Mouse (Mus musculus): ENCODE measurements at regions not wholly inside any gene's neighbourhood (a gene's known extent, or its start where the extent isn't known, plus 50 kb on each side); places are given as distances from the start of the nearest gene placed in this dataset.

- CTCF ChIA-PET: no interaction called here
Measured at GRCm38 (mm10) chr13:83872143-83872819, 349.8 kb upstream of the Tmem161b start.

GRCm38 (mm10) chr13:83872887-83873286 is 349.2 kb upstream of the Tmem161b start:
- CTCF ChIA-PET: no interaction called here

GRCm38 (mm10) chr13:83879561-83879960 is 342.5 kb upstream of the Tmem161b start:
- CTCF ChIA-PET: no interaction called here

- CTCF ChIA-PET: no interaction called here
Measured at GRCm38 (mm10) chr13:83880305-83880704, 341.8 kb upstream of the Tmem161b start.

- CTCF ChIA-PET: interaction anchor here (0.6 kb wide), 1 partner anchor 307 kb away, joined by 3 read pairs; no protein-coding TSS in a partner anchor
Measured at GRCm38 (mm10) chr13:83880772-83881171, 341.3 kb upstream of the Tmem161b start.

- CTCF ChIA-PET: interaction anchor here (0.7 kb wide), 1 partner anchor 839 kb away, joined by 7 read pairs; no protein-coding TSS in a partner anchor
Measured at GRCm38 (mm10) chr13:83882839-83883238, 339.3 kb upstream of the Tmem161b start.

- CTCF ChIA-PET: interaction anchor here (0.7 kb wide), 1 partner anchor 840 kb away, joined by 7 read pairs; no protein-coding TSS in a partner anchor
Measured at GRCm38 (mm10) chr13:83883821-83884220, 338.3 kb upstream of the Tmem161b start.

- CTCF ChIA-PET: no interaction called here
Measured at GRCm38 (mm10) chr13:83884226-83884625, 337.9 kb upstream of the Tmem161b start.

GRCm38 (mm10) chr13:83884766-83885543 is 337.1 kb upstream of the Tmem161b start:
- CTCF ChIA-PET: no interaction called here

GRCm38 (mm10) chr13:83885729-83886128 is 336.4 kb upstream of the Tmem161b start:
- CTCF ChIA-PET: no interaction called here

- CTCF ChIA-PET: no interaction called here
Measured at GRCm38 (mm10) chr13:83914697-83915096, 307.4 kb upstream of the Tmem161b start.

- CTCF ChIA-PET: no interaction called here
Measured at GRCm38 (mm10) chr13:83932761-83933160, 289.3 kb upstream of the Tmem161b start.

- CTCF ChIA-PET: no interaction called here
Measured at GRCm38 (mm10) chr13:83946495-83946894, 275.6 kb upstream of the Tmem161b start.

- CTCF ChIA-PET: interaction anchor here (0.5 kb wide), 1 partner anchor 51 kb away, joined by 3 read pairs; no protein-coding TSS in a partner anchor
Measured at GRCm38 (mm10) chr13:83951163-83951562, 270.9 kb upstream of the Tmem161b start.

GRCm38 (mm10) chr13:83951808-83952207 is 270.3 kb upstream of the Tmem161b start:
- CTCF ChIA-PET: no interaction called here

GRCm38 (mm10) chr13:83952353-83952752 is 269.7 kb upstream of the Tmem161b start:
- CTCF ChIA-PET: no interaction called here

GRCm38 (mm10) chr13:83952862-83953261 is 269.2 kb upstream of the Tmem161b start:
- CTCF ChIA-PET: no interaction called here

- CTCF ChIA-PET: no interaction called here
Measured at GRCm38 (mm10) chr13:83955701-83956100, 266.4 kb upstream of the Tmem161b start.

GRCm38 (mm10) chr13:83978541-83978940 is 243.6 kb upstream of the Tmem161b start:
- CTCF ChIA-PET: no interaction called here

GRCm38 (mm10) chr13:83979535-83979934 is 242.6 kb upstream of the Tmem161b start:
- CTCF ChIA-PET: no interaction called here

- CTCF ChIA-PET: no interaction called here
Measured at GRCm38 (mm10) chr13:83984651-83985331, 237.3 kb upstream of the Tmem161b start.

- CTCF ChIA-PET: no interaction called here
Measured at GRCm38 (mm10) chr13:83987746-83988423, 234.2 kb upstream of the Tmem161b start.
